Mouse (Mus musculus): ENCODE measurements around the gene Zmiz1. TPM values are rescaled to one million over a fixed set of nuclear protein-coding genes. Genes with fewer than 3 reads are reported as not detected.

Zmiz1 gene
- total and polyA plus RNA-seq, 3 experiments: 3.7 to 45.8 (median 11.1) TPM

GRCm38 (mm10) chr14:25551731-25552130, 92.7 kb downstream of the Zmiz1 start:
- Histone ChIP-seq H3K27me3 (replicated peaks) (no peaks in the 10 kb centered on the region), H3K36me3 (replicated peaks in 1 of 2; ENCODE audit: control insufficient read depth in 1 of 2, insufficient read depth in 1 of 2, low read length in 1 of 2) (peaks cover 18 to 54% of the 10 kb centered on the region in 2 experiments), H3K9ac (ENCODE audit: insufficient read depth, low read depth) (no peak overlapping the region), H3K4me1 (ENCODE audit: control insufficient read depth in 1 of 2, insufficient read depth in 2 of 2) (peaks cover 0 to 50% of the 10 kb centered on the region in 2 experiments; a peak in 2 of 4 replicates), H3K79me2 (replicated peaks; ENCODE audit: control insufficient read depth, extremely low read depth, insufficient read depth, poor library complexity, severe bottlenecking) (no peaks in the 10 kb centered on the region), H3K9me3 (replicated peaks; ENCODE audit: low read length) (no peaks in the 10 kb centered on the region), H3K4me2 (ENCODE audit: insufficient read depth, low read depth, poor library complexity, severe bottlenecking) (no peak overlapping the region), H3K4me3 (replicated peaks in 1 of 3; ENCODE audit: low read depth in 2 of 3, low read length in 2 of 3, poor library complexity in 1 of 3) (no peak overlapping the region), H3K27ac (ENCODE audit: insufficient read depth, low read depth) (no peak overlapping the region)
- no peak for DNase-seq (ENCODE audit: extremely low read depth)
- TF ChIP-seq TBP (conservative IDR thresholded peaks at IDR 0.05; ENCODE audit: low read depth, low read length): no peak
- no peak for TF ChIP-seq ZKSCAN1 (IDR thresholded peaks at IDR 0.05; ENCODE audit: borderline replicate concordance, low read depth, low read length)
- TF ChIP-seq ETS1 (conservative IDR thresholded peaks at IDR 0.05; ENCODE audit: low read depth, low read length): no peak
- no peak for TF ChIP-seq MAZ (IDR thresholded peaks at IDR 0.05; ENCODE audit: low read depth, low read length)
- TF ChIP-seq GABPA (IDR thresholded peaks at IDR 0.05; ENCODE audit: insufficient replicate concordance, low read depth, low read length): no peak
- TF ChIP-seq MAFK (IDR thresholded peaks at IDR 0.05; ENCODE audit: insufficient replicate concordance, low read length): no peak
- no peak for TF ChIP-seq TCF12 (IDR thresholded peaks at IDR 0.05; ENCODE audit: low read depth, low read length)
- TF ChIP-seq NELFE (IDR thresholded peaks at IDR 0.05; ENCODE audit: low read depth, low read length): no peak
- no peak for TF ChIP-seq MEF2A (IDR thresholded peaks at IDR 0.05; ENCODE audit: borderline replicate concordance, low read depth, low read length)
- no peak for TF ChIP-seq POLR2AphosphoS2 (IDR thresholded peaks at IDR 0.05; ENCODE audit: low read depth, low read length)
- no peak for TF ChIP-seq EP300 (IDR thresholded peaks at IDR 0.05; ENCODE audit: low read length)
- TF ChIP-seq KAT2A (IDR thresholded peaks at IDR 0.05; ENCODE audit: insufficient replicate concordance, low read length): no peak
- TF ChIP-seq SMC3 (IDR thresholded peaks at IDR 0.05; ENCODE audit: low read depth, low read length): no peak
- no peak for TF ChIP-seq IRF4 (IDR thresholded peaks at IDR 0.05; ENCODE audit: low read depth, low read length)
- no peak for TF ChIP-seq POLR2A (IDR thresholded peaks at IDR 0.05; ENCODE audit: low read depth, low read length)
- TF ChIP-seq JUN (IDR thresholded peaks at IDR 0.05; ENCODE audit: insufficient read depth, low read depth, low read length): no peak
- TF ChIP-seq ELF1 (IDR thresholded peaks at IDR 0.05; ENCODE audit: low read depth, low read length): no peak
- TF ChIP-seq CHD2 (IDR thresholded peaks at IDR 0.05; ENCODE audit: low read length): no peak
- in situ Hi-C loops (cut with MboI; ENCODE audit: low pct_ligation_motif_present, low pct_unique_long_range_greater_than_20kb, low sequenced_read_pairs) (loop anchor here (10.0 kb wide), 1 partner anchor 427 kb away; no protein-coding TSS in a partner anchor), dilution Hi-C loops (cut with MboI; ENCODE audit: extremely low pct_ligation_motif_present, extremely low pct_unique_long_range_greater_than_20kb, low sequenced_read_pairs) (no loop called here)

- no peak overlapping the region for H3K27ac ChIP-seq (ENCODE audit: insufficient read depth, low read depth)
- dilution Hi-C loops (cut with MboI; ENCODE audit: extremely low pct_ligation_motif_present, extremely low pct_unique_long_range_greater_than_20kb, low sequenced_read_pairs) (no loop called here), in situ Hi-C loops (cut with MboI; ENCODE audit: low pct_ligation_motif_present, low pct_unique_long_range_greater_than_20kb, low sequenced_read_pairs) (loop anchor here (10.0 kb wide), 1 partner anchor 429 kb away; no protein-coding TSS in a partner anchor)
- H3K9me3 ChIP-seq (replicated peaks; ENCODE audit: low read length): no peaks in the 10 kb centered on the region
- no peak overlapping the region for H3K4me3 ChIP-seq (replicated peaks in 1 of 3; ENCODE audit: low read depth in 2 of 3, low read length in 2 of 3, poor library complexity in 1 of 3)
- H3K79me2 ChIP-seq (replicated peaks; ENCODE audit: control insufficient read depth, extremely low read depth, insufficient read depth, poor library complexity, severe bottlenecking): no peaks in the 10 kb centered on the region
- no peak overlapping the region for H3K9ac ChIP-seq (ENCODE audit: insufficient read depth, low read depth)
- no peak for TF ChIP-seq EP300 (IDR thresholded peaks at IDR 0.05; ENCODE audit: low read length)
- no peak for TF ChIP-seq JUND (conservative IDR thresholded peaks at IDR 0.05; ENCODE audit: low read depth, low read length)
- TF ChIP-seq PAX5 (IDR thresholded peaks at IDR 0.05; ENCODE audit: low read length): no peak
- peaks cover 9 to 49% of the 10 kb centered on the region in 2 experiments for H3K36me3 ChIP-seq (replicated peaks in 1 of 2; ENCODE audit: control insufficient read depth in 1 of 2, insufficient read depth in 1 of 2, low read length in 1 of 2)
- H3K4me2 ChIP-seq (ENCODE audit: insufficient read depth, low read depth, poor library complexity, severe bottlenecking): no peak overlapping the region
- H3K4me1 ChIP-seq (ENCODE audit: control insufficient read depth in 1 of 2, insufficient read depth in 2 of 2): peaks cover 0 to 50% of the 10 kb centered on the region in 2 experiments; a peak in 2 of 4 replicates
- no peak for DNase-seq (ENCODE audit: extremely low read depth)
- H3K27me3 ChIP-seq (replicated peaks): no peaks in the 10 kb centered on the region
Observed at GRCm38 (mm10) chr14:25553382-25553781, 94.4 kb downstream of the Zmiz1 start.

All from CH12.LX (cell line).